Mouse (Mus musculus) spleen, adult 2 months (tissue): ENCODE results near the gene Cldn20.

Source experiments
- CTCF ChIP-seq: fragments of 200-500 bp; IDR thresholded peaks from 2 replicates; pipeline ENCODE4 v1.5.1; 2011; ENCODE audit warnings: mild to moderate bottlenecking, inconsistent platforms; ENCODE audit not compliant: insufficient read depth, insufficient read length, insufficient replicate concordance; ENCODE audit errors: extremely low read depth
- POLR2A ChIP-seq: fragments of 200-500 bp; IDR thresholded peaks from 2 replicates; pipeline ENCODE4 v1.6.1; 2011; ENCODE audit warnings: low read depth, low read length, inconsistent platforms

DNA sequence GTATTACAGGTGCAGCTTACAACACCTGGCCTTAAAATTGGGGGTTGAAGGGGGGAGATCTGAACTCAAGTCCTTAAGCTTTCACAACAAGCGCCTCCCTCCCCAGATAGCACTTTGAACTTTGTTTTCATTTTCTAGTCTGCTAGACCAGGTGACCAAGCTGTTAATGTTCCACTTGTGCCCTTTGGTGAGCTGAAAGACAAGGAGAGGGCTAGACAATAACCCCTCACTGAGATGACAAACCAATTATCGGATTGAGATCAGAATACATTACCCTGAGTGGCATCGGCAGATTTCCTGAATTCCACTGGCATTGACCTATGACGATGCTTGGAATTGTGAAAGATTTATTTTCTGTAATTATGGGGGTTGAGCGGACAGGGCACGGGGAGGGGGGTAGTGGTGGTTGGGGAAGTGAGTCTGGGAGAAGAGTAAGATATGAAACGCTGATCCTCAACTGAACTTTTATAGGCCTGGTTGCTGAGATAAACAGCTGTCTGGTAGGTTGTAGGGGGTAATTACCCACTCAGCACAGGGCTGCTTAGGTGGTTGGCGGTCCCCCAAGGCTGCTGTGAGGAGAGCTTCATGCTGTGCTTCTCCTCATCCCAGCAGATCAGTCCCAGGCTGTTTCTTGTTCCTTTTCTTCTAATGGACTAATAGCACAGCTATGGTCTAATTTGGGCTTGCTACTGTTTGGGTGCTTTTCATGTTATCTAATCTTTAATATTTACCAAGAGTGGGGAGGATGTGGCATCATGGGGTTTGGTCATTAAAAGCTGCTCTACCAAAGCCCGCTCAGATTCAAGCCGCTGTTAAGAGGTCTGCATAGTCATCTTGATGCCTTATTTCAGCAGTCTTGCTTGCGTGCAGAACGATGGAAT is 44.4 kb upstream of the Cldn20 start:
- no peak for TF ChIP-seq POLR2A
- no peak for TF ChIP-seq CTCF
